Mouse (Mus musculus) hindbrain, embryonic 11.5 days (tissue): Measurements from ENCODE around the gene Cd55. TPM values are rescaled to one million over a fixed set of nuclear protein-coding genes. Genes with fewer than 3 reads are reported as not detected.

ENCODE experiments used
- ATAC-seq: fragments of 200-750 bp; cut with Nextera tagmentation; 2 replicates; pipeline ENCODE4 v1.8.0; 2017; ENCODE audit warnings: mild to moderate bottlenecking, moderate TSS enrichment, moderate library complexity; ENCODE audit not compliant: low FRiP score
- DNase-seq: peaks from one replicate; pipeline ENCODE4 v3.0.0-alpha.2; 2015; ENCODE audit warnings: low spot score
- H3K27ac ChIP-seq: fragments of 300-500 bp; sonication (generic); 2 replicates; pipeline ENCODE4 v1.5.1; 2014; ENCODE audit warnings: mild to moderate bottlenecking, low read depth, low read length
- H3K27me3 ChIP-seq: fragments of 300-500 bp; sonication (generic); 2 replicates; pipeline ENCODE4 v1.6.1; 2014; ENCODE audit warnings: mild to moderate bottlenecking, low read length, moderate library complexity, mixed read lengths; ENCODE audit not compliant: control insufficient read depth, insufficient read depth
- H3K36me3 ChIP-seq: fragments of 300-500 bp; sonication (generic); 2 replicates; pipeline ENCODE4 v1.6.1; 2014; ENCODE audit warnings: mild to moderate bottlenecking, low read length, moderate library complexity, mixed read lengths; ENCODE audit not compliant: control insufficient read depth, insufficient read depth
- H3K4me1 ChIP-seq: fragments of 300-500 bp; sonication (generic); replicated peaks from 2 replicates; pipeline ENCODE4 v1.6.1; 2014; ENCODE audit warnings: low read length, mixed read lengths; ENCODE audit not compliant: control insufficient read depth, insufficient read depth
- H3K4me2 ChIP-seq: fragments of 300-500 bp; sonication (generic); replicated peaks from 2 replicates; pipeline ENCODE4 v1.6.1; 2014; ENCODE audit warnings: mild to moderate bottlenecking, low read depth, low read length
- H3K4me3 ChIP-seq: fragments of 300-500 bp; sonication (generic); 2 replicates; pipeline ENCODE4 v1.5.1; 2014; ENCODE audit warnings: low read depth, low read length
- H3K9ac ChIP-seq: fragments of 300-500 bp; sonication (generic); 2 replicates; pipeline ENCODE4 v1.6.1; 2014; ENCODE audit warnings: low read depth, low read length
- H3K9me3 ChIP-seq: fragments of 300-500 bp; sonication (generic); 2 replicates; pipeline ENCODE4 v1.6.1; 2016; ENCODE audit warnings: low read length; ENCODE audit not compliant: control insufficient read depth
- WGBS: fragments of 180-500 bp; shearing (Covaris S2); extraction: QIAGEN DNeasy Blood & Tissue Kit; methylation state at CpG from one replicate; pipeline ENCODE4 v1.1.7; 2014; 5-methylcytosine and 5-hydroxymethylcytosine counted together
- polyA plus RNA-seq: library from polyadenylated mRNA; unstranded; fragments of >200 nt; fragmentation: Nextera tagmentation; extraction: Ambion mirVana; gene quantifications from 2 replicates; pipeline ENCODE4 v1.2.1, GENCODE M21; 2014

The Cd55 gene
- polyA plus RNA-seq, 1 experiment from 2014 or later: 6.0 TPM

DNA sequence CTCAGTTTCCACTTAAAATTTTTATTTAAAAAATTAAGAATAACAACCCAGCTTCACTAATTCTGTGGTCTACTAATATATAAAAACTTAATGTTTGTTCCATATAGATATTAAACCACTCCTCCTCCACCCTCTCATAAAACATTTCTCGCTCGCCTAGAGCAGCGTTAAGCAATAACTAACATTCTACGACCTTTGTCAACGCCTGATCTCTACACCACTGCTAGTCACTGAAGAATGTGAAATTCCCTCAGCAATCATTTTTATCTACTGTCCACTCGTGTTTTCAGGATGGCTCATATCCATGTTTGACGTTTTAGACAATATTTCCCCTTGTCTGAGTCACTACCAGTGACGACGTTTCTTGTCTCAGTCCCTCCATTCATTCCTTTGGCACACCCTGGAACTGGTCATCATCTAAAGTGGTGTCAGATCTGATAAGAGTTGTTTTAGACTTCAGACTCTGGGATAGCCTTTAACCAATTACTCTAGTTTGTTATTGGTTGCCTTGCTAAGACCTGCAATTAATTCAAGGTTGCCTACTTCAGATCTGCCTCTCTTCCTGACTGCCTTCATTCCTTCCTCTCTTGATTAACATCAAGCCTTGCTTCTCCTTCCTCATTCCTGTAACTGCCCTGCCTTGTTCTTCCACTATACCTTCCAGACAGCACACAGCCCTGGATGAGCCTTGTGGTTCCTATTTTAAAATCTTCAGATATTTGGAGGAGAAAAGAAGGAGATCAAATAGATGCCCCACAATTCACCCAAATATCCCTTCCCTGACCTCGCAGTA lies 23.5 kb upstream of the Cd55 start:
- H3K4me2 ChIP-seq: no peak overlapping the region
- no peak overlapping the region for H3K27ac ChIP-seq
- ATAC-seq (no peak), DNase-seq (no peak)
- H3K36me3 ChIP-seq: no peaks in the 10 kb centered on the region
- H3K9ac ChIP-seq: no peak overlapping the region
- 88% methylated on average over 10 of the region's 10 CpGs for WGBS
- H3K9me3 ChIP-seq: no peaks in the 10 kb centered on the region
- H3K27me3 ChIP-seq: no peaks in the 10 kb centered on the region
- H3K4me3 ChIP-seq: no peak overlapping the region
- H3K4me1 ChIP-seq: no peaks in the 10 kb centered on the region

DNA sequence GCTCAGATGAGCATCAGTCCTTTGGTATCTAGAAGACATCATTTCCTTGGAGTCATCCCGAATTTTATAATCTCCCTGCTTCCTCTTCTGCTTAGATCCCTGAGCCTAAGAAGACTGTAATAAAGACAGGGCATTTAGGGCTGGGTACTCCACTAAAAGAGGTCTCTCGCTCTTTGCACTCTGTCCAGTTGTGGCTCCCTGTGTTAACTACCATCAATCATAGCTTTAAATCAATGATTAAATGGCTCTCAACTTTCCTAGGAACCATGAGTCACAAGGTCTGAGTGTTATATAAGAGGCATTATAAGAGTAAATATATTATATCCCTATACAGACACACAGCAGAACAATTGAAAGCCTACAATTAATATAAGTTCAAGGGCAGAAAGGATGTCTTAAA lies 22.8 kb upstream of the Cd55 start:
- no peak for ATAC-seq
- 84% methylated on average over 2 of the region's 2 CpGs for WGBS
- Histone ChIP-seq H3K4me1 (no peaks in the 10 kb centered on the region), H3K4me2 (no peak overlapping the region), H3K36me3 (no peaks in the 10 kb centered on the region), H3K9ac (no peak overlapping the region), H3K4me3 (no peak overlapping the region), H3K9me3 (no peaks in the 10 kb centered on the region), H3K27ac (no peak overlapping the region), H3K27me3 (no peaks in the 10 kb centered on the region)
- no peak for DNase-seq

DNA sequence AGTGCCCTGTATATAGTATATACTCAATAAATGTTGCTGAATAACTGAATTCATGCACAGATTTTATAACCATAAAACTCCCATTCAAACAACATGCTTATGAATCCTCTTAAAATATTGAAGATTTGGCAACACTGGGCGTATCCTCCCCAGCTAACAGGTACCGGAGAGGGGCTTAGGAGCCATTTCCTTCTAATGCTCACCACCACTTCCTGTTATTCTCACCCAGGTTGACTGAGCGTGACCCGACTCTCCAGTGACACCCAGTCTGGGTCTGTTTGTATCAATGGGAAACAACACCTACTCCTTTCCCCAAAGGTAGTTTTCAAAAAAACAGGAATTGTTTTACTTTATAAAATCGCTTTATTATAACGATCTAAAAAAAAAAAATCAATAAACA lies 12.4 kb upstream of the Cd55 start:
- H3K36me3 ChIP-seq: no peaks in the 10 kb centered on the region
- no peak overlapping the region for H3K27ac ChIP-seq
- no peak overlapping the region for H3K4me3 ChIP-seq
- H3K27me3 ChIP-seq: no peaks in the 10 kb centered on the region
- no peak for ATAC-seq
- 89% methylated on average over 6 of the region's 6 CpGs for WGBS
- no peaks in the 10 kb centered on the region for H3K4me1 ChIP-seq
- no peak overlapping the region for H3K9ac ChIP-seq
- H3K9me3 ChIP-seq: no peaks in the 10 kb centered on the region
- no peak for DNase-seq
- H3K4me2 ChIP-seq: no peak overlapping the region

DNA sequence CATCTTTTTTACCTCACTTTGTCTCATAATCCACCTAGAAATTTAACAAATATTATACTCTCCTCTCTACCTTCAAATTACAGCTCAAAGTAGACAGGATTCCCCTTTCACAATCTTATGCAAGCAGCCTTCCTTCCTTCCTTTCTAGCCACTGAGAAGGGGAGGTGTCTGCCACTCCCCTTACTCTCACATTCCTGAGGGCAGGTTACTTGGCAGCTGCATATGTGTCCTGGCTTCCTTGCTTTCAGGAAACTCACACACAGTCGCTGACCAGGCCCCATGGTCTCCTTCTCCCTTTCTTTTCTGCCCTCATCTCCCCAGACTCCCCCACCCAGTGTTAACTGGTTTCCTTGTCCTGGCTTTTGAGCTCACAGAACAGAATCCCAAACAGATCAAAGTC lies 11.7 kb upstream of the Cd55 start:
- Histone ChIP-seq H3K9me3 (no peaks in the 10 kb centered on the region), H3K4me3 (no peak overlapping the region), H3K27ac (no peak overlapping the region), H3K9ac (no peak overlapping the region), H3K4me1 (no peaks in the 10 kb centered on the region), H3K27me3 (no peaks in the 10 kb centered on the region), H3K36me3 (no peaks in the 10 kb centered on the region), H3K4me2 (no peak overlapping the region)
- DNase-seq: no peak
- 6% methylated on average over 1 of the region's 1 CpGs for WGBS
- ATAC-seq: no peak

DNA sequence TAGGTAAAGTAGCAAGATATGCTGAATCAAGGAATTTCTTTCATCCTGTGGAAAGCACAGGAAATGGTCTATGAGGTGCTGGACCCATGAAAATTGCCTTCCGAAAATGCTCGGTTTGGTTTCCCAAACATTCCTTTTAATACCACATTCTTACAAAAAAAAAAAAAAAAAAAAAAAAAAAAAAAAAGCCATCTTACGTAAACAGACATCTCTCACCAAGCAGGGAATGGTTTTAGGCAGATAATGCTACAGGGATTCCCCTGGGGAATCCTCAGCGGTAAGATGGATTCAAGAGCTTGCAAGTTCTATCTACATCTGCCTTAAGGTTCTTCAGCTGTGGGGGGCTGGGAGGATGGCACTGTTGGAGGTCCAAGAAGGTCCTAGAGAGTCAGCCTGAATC lies 7.5 kb upstream of the Cd55 start:
- no peak for ATAC-seq
- no peaks in the 10 kb centered on the region for H3K27me3 ChIP-seq
- H3K36me3 ChIP-seq: no peaks in the 10 kb centered on the region
- no peak overlapping the region for H3K9ac ChIP-seq
- H3K4me1 ChIP-seq: no peaks in the 10 kb centered on the region
- no peak for DNase-seq
- 91% methylated on average over 4 of the region's 4 CpGs for WGBS
- no peaks in the 10 kb centered on the region for H3K9me3 ChIP-seq
- no peak overlapping the region for H3K4me3 ChIP-seq
- no peak overlapping the region for H3K4me2 ChIP-seq
- no peak overlapping the region for H3K27ac ChIP-seq

DNA sequence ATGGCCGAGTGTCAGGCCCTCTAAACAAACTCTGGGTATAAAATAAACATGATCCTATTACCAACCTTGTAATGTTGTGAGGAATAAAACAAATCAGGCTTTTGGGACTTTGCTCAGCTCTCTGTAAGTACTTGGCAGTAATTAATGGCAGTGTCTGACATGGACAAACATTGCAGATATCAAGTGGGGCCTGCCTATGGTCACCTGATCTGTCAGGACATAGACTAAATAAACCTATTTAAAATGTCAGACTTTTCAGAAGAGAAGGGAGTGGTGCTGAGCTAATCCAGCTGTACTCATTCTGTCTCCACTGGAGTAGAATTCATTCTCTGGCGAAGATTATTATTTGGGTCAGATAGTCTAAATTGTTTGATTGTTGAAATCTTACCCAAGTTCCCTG lies 4.9 kb upstream of the Cd55 start:
- H3K4me1 ChIP-seq: no peaks in the 10 kb centered on the region
- H3K27ac ChIP-seq: no peak overlapping the region
- no peak overlapping the region for H3K4me2 ChIP-seq
- ATAC-seq (no peak), DNase-seq (no peak)
- no peak overlapping the region for H3K4me3 ChIP-seq
- H3K27me3 ChIP-seq: no peaks in the 10 kb centered on the region
- WGBS: 80% methylated on average over 2 of the region's 2 CpGs
- H3K9ac ChIP-seq: no peak overlapping the region
- H3K9me3 ChIP-seq: no peaks in the 10 kb centered on the region
- no peaks in the 10 kb centered on the region for H3K36me3 ChIP-seq

DNA sequence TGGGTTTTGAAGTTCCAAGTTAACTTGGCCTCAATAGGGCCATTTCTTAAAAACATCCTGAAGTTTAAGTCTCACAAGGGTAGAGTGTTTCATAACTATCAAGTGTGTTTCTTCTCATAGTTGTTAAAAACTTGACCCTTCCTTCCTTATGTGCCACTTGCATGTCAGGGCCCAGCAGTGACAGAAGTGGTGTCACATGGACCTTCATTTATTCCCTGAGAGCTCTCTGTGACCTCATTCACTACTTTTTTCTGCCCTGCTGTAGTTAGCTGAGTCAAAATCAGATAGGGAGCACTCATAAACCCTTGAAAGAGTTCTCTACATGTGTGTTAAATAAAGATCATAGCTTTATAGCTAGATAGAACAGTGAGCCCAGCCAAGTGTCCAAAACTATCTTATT lies 1.6 kb upstream of the Cd55 start:
- Histone ChIP-seq H3K4me2 (no peak overlapping the region), H3K9ac (no peak overlapping the region), H3K4me1 (no peaks in the 10 kb centered on the region), H3K36me3 (no peaks in the 10 kb centered on the region), H3K27me3 (no peaks in the 10 kb centered on the region), H3K4me3 (no peak overlapping the region), H3K27ac (no peak overlapping the region), H3K9me3 (no peaks in the 10 kb centered on the region)
- ATAC-seq (no peak), DNase-seq (no peak)

DNA sequence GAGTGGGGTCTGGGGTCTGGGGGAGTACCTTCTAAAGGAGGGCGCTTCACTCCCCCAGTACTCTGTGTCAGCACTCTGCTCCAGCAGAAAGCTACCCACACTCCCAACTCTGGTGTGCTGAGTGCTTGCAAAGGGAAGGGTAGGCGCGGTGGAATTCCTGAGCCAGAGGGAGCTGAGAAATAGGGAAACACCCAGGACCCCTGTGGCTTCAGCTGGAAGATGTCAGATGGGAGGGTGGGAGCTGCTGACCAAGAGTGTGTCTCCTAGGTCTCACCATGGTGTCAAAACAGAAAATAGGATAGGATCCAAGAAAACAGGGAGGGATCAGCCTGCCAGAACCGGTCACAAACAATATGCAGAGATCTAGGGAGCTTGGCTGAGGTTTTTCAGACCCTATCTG lies 323 bp upstream of the Cd55 start:
- Histone ChIP-seq H3K9ac (peak overlapping the region; percentile 60), H3K27ac (no peak overlapping the region), H3K4me1 (no peaks in the 10 kb centered on the region), H3K4me2 (peak overlapping the region; percentile 68), H3K4me3 (peak overlapping the region; percentile 49), H3K36me3 (no peaks in the 10 kb centered on the region), H3K9me3 (no peaks in the 10 kb centered on the region), H3K27me3 (no peaks in the 10 kb centered on the region)
- ATAC-seq (peak; percentile 87), DNase-seq (no peak)
- WGBS: 10% methylated on average over 4 of the region's 4 CpGs

DNA sequence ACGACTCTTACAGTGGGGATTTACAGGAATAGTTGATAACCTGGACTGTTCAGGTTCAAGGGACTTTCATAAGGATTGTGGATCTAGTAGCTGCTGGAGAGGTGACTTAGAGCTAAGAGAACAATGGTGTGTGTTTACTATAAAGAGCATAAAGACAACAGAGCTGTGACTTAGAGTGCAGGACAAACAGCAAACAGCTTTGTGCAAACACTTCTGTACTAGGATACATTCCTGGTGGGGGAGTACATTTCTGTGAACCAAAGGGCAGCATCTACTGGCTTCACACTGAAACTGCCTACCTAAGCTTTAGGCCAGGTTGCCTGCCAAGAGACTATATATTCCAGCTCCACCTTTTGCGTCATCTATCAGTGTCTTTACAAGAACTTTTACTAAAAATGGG lies 7.4 kb downstream of the Cd55 start:
- DNase-seq (no peak), ATAC-seq (no peak)
- H3K4me3 ChIP-seq: no peak overlapping the region
- no peaks in the 10 kb centered on the region for H3K9me3 ChIP-seq
- no peak overlapping the region for H3K27ac ChIP-seq
- H3K27me3 ChIP-seq: no peaks in the 10 kb centered on the region
- no peaks in the 10 kb centered on the region for H3K36me3 ChIP-seq
- WGBS: 90% methylated on average over 2 of the region's 2 CpGs
- H3K4me2 ChIP-seq: no peak overlapping the region
- H3K4me1 ChIP-seq: no peaks in the 10 kb centered on the region
- no peak overlapping the region for H3K9ac ChIP-seq
